Mouse (Mus musculus) hindbrain, embryonic 11.5 days (tissue): ENCODE measurements at regions not wholly inside any gene's neighbourhood (a gene's known extent, or its start where the extent isn't known, plus 50 kb on each side); places are given as distances from the start of the nearest gene placed in this dataset.

Source experiments
- ATAC-seq: fragments of 200-750 bp; cut with Nextera tagmentation; 2 replicates; pipeline ENCODE4 v1.8.0; 2017; ENCODE audit warnings: mild to moderate bottlenecking, moderate TSS enrichment, moderate library complexity; ENCODE audit not compliant: low FRiP score
- DNase-seq: peaks from one replicate; pipeline ENCODE4 v3.0.0-alpha.2; 2015; ENCODE audit warnings: low spot score
- H3K27ac ChIP-seq: fragments of 300-500 bp; sonication (generic); 2 replicates; pipeline ENCODE4 v1.5.1; 2014; ENCODE audit warnings: mild to moderate bottlenecking, low read depth, low read length
- H3K27me3 ChIP-seq: fragments of 300-500 bp; sonication (generic); 2 replicates; pipeline ENCODE4 v1.6.1; 2014; ENCODE audit warnings: mild to moderate bottlenecking, low read length, moderate library complexity, mixed read lengths; ENCODE audit not compliant: control insufficient read depth, insufficient read depth
- H3K36me3 ChIP-seq: fragments of 300-500 bp; sonication (generic); 2 replicates; pipeline ENCODE4 v1.6.1; 2014; ENCODE audit warnings: mild to moderate bottlenecking, low read length, moderate library complexity, mixed read lengths; ENCODE audit not compliant: control insufficient read depth, insufficient read depth
- H3K4me1 ChIP-seq: fragments of 300-500 bp; sonication (generic); replicated peaks from 2 replicates; pipeline ENCODE4 v1.6.1; 2014; ENCODE audit warnings: low read length, mixed read lengths; ENCODE audit not compliant: control insufficient read depth, insufficient read depth
- H3K4me2 ChIP-seq: fragments of 300-500 bp; sonication (generic); replicated peaks from 2 replicates; pipeline ENCODE4 v1.6.1; 2014; ENCODE audit warnings: mild to moderate bottlenecking, low read depth, low read length
- H3K4me3 ChIP-seq: fragments of 300-500 bp; sonication (generic); 2 replicates; pipeline ENCODE4 v1.5.1; 2014; ENCODE audit warnings: low read depth, low read length
- H3K9ac ChIP-seq: fragments of 300-500 bp; sonication (generic); 2 replicates; pipeline ENCODE4 v1.6.1; 2014; ENCODE audit warnings: low read depth, low read length
- H3K9me3 ChIP-seq: fragments of 300-500 bp; sonication (generic); 2 replicates; pipeline ENCODE4 v1.6.1; 2016; ENCODE audit warnings: low read length; ENCODE audit not compliant: control insufficient read depth
- WGBS: fragments of 180-500 bp; shearing (Covaris S2); extraction: QIAGEN DNeasy Blood & Tissue Kit; methylation state at CpG from one replicate; pipeline ENCODE4 v1.1.7; 2014; 5-methylcytosine and 5-hydroxymethylcytosine counted together

GRCm38 (mm10) chr14:36612860-36613259, 355.7 kb downstream of the Ccser2 start:
- no peak for ATAC-seq
- Histone ChIP-seq H3K36me3 (no peaks in the 10 kb centered on the region), H3K9ac (no peak overlapping the region), H3K9me3 (no peaks in the 10 kb centered on the region), H3K27me3 (no peaks in the 10 kb centered on the region), H3K27ac (no peak overlapping the region), H3K4me2 (no peak overlapping the region), H3K4me3 (no peak overlapping the region), H3K4me1 (no peaks in the 10 kb centered on the region)
- WGBS: 79% methylated on average over 3 of the region's 3 CpGs
- no peak for DNase-seq

GRCm38 (mm10) chr14:36584065-36584635, 384.4 kb downstream of the Ccser2 start:
- Histone ChIP-seq H3K9me3 (no peaks in the 10 kb centered on the region), H3K4me3 (no peak overlapping the region), H3K4me1 (no peaks in the 10 kb centered on the region), H3K36me3 (no peaks in the 10 kb centered on the region), H3K27ac (no peak overlapping the region), H3K9ac (no peak overlapping the region), H3K27me3 (no peaks in the 10 kb centered on the region), H3K4me2 (no peak overlapping the region)
- ATAC-seq: peak; percentile 64
- WGBS: 66% methylated on average over 4 of the region's 4 CpGs
- DNase-seq: peak; percentile 32

- DNase-seq: peak; percentile 8
- H3K4me2 ChIP-seq: no peak overlapping the region
- no peak overlapping the region for H3K9ac ChIP-seq
- H3K27ac ChIP-seq: no peak overlapping the region
- no peaks in the 10 kb centered on the region for H3K27me3 ChIP-seq
- no peak for ATAC-seq
- H3K9me3 ChIP-seq: no peaks in the 10 kb centered on the region
- 76% methylated on average over 3 of the region's 3 CpGs for WGBS
- no peaks in the 10 kb centered on the region for H3K4me1 ChIP-seq
- no peaks in the 10 kb centered on the region for H3K36me3 ChIP-seq
- H3K4me3 ChIP-seq: no peak overlapping the region
Measured at GRCm38 (mm10) chr14:36583338-36584064, 385.1 kb downstream of the Ccser2 start.

- DNase-seq: peak; percentile 7
- Histone ChIP-seq H3K4me2 (no peak overlapping the region), H3K36me3 (no peaks in the 10 kb centered on the region), H3K4me1 (no peaks in the 10 kb centered on the region), H3K4me3 (no peak overlapping the region), H3K27ac (no peak overlapping the region), H3K9me3 (no peaks in the 10 kb centered on the region), H3K27me3 (no peaks in the 10 kb centered on the region), H3K9ac (no peak overlapping the region)
- 0 out of 2 replicates have a peak, but pooled peaks have one; percentile 33 for ATAC-seq
- 44% methylated on average over 3 of the region's 3 CpGs for WGBS
Measured at GRCm38 (mm10) chr14:36563229-36563865, 405.2 kb downstream of the Ccser2 start.

- WGBS: 89% methylated on average over 5 of the region's 5 CpGs
Measured at GRCm38 (mm10) chr14:36537402-36537801, 431.2 kb downstream of the Ccser2 start.

GRCm38 (mm10) chr14:36527310-36527709, 432.6 kb downstream of the 4930474N05Rik start:
- Histone ChIP-seq H3K4me1 (no peaks in the 10 kb centered on the region), H3K9ac (no peak overlapping the region), H3K4me2 (no peak overlapping the region), H3K9me3 (no peaks in the 10 kb centered on the region), H3K27ac (no peak overlapping the region), H3K27me3 (no peaks in the 10 kb centered on the region), H3K4me3 (no peak overlapping the region), H3K36me3 (no peaks in the 10 kb centered on the region)
- DNase-seq (no peak), ATAC-seq (no peak)
- WGBS: 75% methylated on average over 1 of the region's 1 CpGs

More at GRCm38 (mm10) chr14:36537402-36537801, 431.2 kb downstream of the Ccser2 start:
- Histone ChIP-seq H3K27me3 (no peaks in the 10 kb centered on the region), H3K27ac (no peak overlapping the region), H3K4me1 (no peaks in the 10 kb centered on the region), H3K4me3 (no peak overlapping the region), H3K36me3 (no peaks in the 10 kb centered on the region), H3K4me2 (no peak overlapping the region), H3K9ac (no peak overlapping the region), H3K9me3 (no peaks in the 10 kb centered on the region)
- ATAC-seq (no peak), DNase-seq (no peak)

- H3K27me3 ChIP-seq: no peaks in the 10 kb centered on the region
- H3K4me1 ChIP-seq: no peaks in the 10 kb centered on the region
- no peak overlapping the region for H3K4me3 ChIP-seq
- DNase-seq (no peak), ATAC-seq (no peak)
- no peak overlapping the region for H3K4me2 ChIP-seq
- H3K36me3 ChIP-seq: no peaks in the 10 kb centered on the region
- H3K9me3 ChIP-seq: no peaks in the 10 kb centered on the region
- H3K27ac ChIP-seq: no peak overlapping the region
- no peak overlapping the region for H3K9ac ChIP-seq
Measured at GRCm38 (mm10) chr14:36525591-36526037, 430.9 kb downstream of the 4930474N05Rik start.

GRCm38 (mm10) chr14:36502076-36502994, 407.6 kb downstream of the 4930474N05Rik start:
- no peak for DNase-seq
- H3K4me2 ChIP-seq: no peak overlapping the region
- H3K27me3 ChIP-seq: no peaks in the 10 kb centered on the region
- H3K9ac ChIP-seq: no peak overlapping the region
- H3K4me3 ChIP-seq: no peak overlapping the region
- no peak; the same call in 1 of the 2 replicates for ATAC-seq
- no peaks in the 10 kb centered on the region for H3K9me3 ChIP-seq
- H3K27ac ChIP-seq: no peak overlapping the region
- H3K36me3 ChIP-seq: no peaks in the 10 kb centered on the region
- no peaks in the 10 kb centered on the region for H3K4me1 ChIP-seq
- 80% methylated on average over 2 of the region's 2 CpGs for WGBS
